Mouse (Mus musculus) c-Kit-positive CD71-negative TER-119-negative erythroid progenitor cells, embryonic 14.5 days (primary cell): Measurements from ENCODE around the gene Ccdc96.

Experiments used
- DNase-seq: peaks from one replicate; pipeline ENCODE4 v3.0.0-alpha.2; 2013; ENCODE audit warnings: low read depth

The Ccdc96 gene

GRCm38 (mm10) chr5:36526921-36527320 is 42.5 kb downstream of the Ccdc96 start:
- no peak for DNase-seq

DNA sequence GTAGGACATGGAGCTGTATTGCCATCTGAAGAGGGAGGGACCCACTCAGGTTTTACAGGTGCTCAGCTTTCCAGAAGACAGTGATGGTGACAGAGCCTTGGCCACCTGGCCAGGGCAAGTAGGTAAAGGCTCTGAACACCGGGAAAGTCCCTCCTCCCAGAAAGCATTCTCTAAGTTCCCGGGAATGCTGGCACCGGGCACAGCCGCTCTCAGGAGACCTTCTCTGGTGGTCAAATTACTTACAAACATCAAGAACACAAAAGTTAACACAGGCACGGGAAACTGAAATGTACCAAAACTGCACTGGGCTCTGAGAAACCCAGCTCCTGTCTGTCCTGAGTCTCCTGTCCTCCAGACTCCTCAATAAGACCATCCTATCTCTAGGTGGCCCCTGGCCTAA is 45.3 kb downstream of the Ccdc96 start:
- DNase-seq: no peak

DNA sequence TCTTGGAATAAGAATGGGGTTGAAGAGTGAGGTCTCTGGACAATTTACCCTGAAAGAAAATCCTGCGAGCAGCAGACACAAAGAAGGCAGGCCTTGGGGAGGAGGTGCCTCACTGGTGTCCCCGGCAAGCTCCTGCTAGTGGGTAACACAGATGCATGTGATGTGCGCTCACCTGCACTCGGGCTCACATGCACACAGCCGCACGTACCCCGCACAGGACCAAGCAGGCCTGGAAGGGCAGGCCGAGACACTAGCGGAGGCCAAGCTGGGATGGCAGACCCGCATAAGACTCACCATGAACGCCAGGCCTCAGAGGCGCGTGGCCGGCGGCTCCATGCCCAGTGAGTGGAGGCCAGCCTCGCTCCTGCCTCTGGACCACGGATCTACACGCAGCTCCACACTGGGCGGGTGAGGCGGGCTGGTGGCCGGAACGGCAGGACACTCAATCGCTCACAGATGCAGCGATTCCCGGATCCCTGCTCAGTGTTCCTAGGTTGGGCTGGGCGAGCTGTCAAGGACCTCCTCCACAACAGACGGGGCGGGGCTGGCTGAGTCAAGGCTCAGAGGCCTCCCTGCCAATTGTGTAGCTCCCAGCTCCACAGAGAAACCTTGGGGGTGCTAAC is 45.9 kb downstream of the Ccdc96 start:
- peak; percentile 82 for DNase-seq

GRCm38 (mm10) chr5:36534455-36535030 is 50.2 kb downstream of the Ccdc96 start:
- DNase-seq: no peak

- no peak for DNase-seq
These were observed 51.2 kb downstream of the Ccdc96 start for GRCm38 (mm10) chr5:36535438-36536176.

- DNase-seq: no peak
These were observed 52.0 kb downstream of the Ccdc96 start for GRCm38 (mm10) chr5:36536424-36536823.
